Mouse (Mus musculus) splenic B cell, adult 2 months (primary cell): ENCODE measurements around the gene Cbr1.

ENCODE experiments used
- DNase-seq: peaks from one replicate; pipeline ENCODE4 v3.0.0-alpha.2; 2011; ENCODE audit warnings: low read depth, low spot score
- H3K27me3 ChIP-seq: 2 replicates; pipeline ENCODE4 v1.6.1; 2012; ENCODE audit warnings: mild to moderate bottlenecking, low read length, moderate library complexity, mixed read lengths; ENCODE audit not compliant: control insufficient read depth, poor library complexity, insufficient read depth, severe bottlenecking
- H3K36me3 ChIP-seq: 2 replicates; pipeline ENCODE4 v1.6.1; 2012; ENCODE audit warnings: mild to moderate bottlenecking, low read length, moderate library complexity, mixed read lengths; ENCODE audit not compliant: control insufficient read depth, poor library complexity, insufficient read depth, severe bottlenecking

Cbr1 gene

DNA sequence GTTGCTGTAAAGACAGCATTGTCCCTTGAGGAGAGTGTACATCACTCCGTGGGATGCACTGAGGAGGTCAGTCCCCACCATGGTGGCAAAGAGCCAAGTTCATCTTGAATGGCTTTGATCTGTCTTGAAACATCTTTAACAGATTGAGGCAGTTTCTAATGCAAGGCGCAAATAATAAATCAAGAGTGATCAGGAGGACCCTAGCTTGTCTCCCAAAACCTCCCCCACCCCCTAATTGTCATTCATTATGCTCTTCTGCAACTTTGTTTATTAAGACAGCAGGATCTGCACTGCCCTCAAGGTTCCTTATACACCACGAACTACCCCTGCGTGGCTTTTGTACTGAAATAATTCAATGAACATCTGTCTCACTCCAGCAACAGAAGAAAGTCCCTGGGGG, at the start of gene Cbr1:
Gene Cbr1 (plus strand): TSS at position 301 of the 400 bp plus-strand sequence.
- H3K36me3 ChIP-seq: no peaks in the 10 kb centered on the region
- H3K27me3 ChIP-seq: no peaks in the 10 kb centered on the region
- no peak for DNase-seq

- no peaks in the 10 kb centered on the region for H3K27me3 ChIP-seq
- DNase-seq: no peak
- no peaks in the 10 kb centered on the region for H3K36me3 ChIP-seq
Observed at GRCm38 (mm10) chr16:93557646-93558045, 48.0 kb upstream of the Cbr1 start.

DNA sequence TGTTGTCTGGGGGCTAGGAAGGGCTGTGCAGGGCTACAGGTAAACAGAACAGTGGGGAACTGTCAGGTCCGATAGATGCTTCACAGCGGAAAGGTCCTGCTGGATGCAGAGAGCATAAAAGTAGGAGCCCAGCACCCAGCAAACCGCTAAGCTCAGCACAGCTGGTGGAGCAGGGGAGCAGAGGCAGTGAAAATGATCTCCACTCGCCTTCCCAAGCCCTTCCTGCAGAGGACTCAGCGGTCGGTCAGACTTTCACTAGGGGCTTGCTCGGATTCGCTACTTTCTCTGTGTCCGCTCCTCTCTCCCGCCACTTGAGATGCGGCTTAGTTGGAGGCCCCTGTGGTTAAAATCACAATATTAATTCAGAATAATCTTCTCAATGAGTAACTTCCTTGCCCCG, 47.2 kb upstream of the Cbr1 start:
- no peak for DNase-seq
- Histone ChIP-seq H3K36me3 (no peaks in the 10 kb centered on the region), H3K27me3 (no peaks in the 10 kb centered on the region)

DNA sequence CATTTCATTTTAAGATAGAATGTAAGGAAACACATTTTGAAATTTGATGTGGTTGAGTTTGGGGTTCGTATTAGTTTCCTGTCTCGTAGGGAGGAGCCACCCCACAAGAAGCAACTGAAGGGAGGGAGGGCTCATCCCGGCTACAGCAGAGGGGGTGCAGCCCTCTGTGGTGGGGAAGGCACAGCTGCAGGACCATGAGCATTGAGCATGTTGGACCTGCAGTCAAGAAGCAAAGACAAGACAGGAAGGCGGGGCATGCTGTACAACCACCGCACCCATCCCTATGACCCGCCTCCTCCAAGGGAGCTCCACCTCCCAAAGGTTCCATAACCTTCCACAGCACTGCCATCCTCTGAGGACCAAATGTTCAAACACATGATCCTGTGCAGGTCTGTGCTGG, 33.3 kb upstream of the Cbr1 start:
- no peaks in the 10 kb centered on the region for H3K36me3 ChIP-seq
- H3K27me3 ChIP-seq: no peaks in the 10 kb centered on the region
- DNase-seq: no peak

GRCm38 (mm10) chr16:93573434-93573833, 32.2 kb upstream of the Cbr1 start:
- no peaks in the 10 kb centered on the region for H3K36me3 ChIP-seq
- H3K27me3 ChIP-seq: no peaks in the 10 kb centered on the region
- no peak for DNase-seq

DNA sequence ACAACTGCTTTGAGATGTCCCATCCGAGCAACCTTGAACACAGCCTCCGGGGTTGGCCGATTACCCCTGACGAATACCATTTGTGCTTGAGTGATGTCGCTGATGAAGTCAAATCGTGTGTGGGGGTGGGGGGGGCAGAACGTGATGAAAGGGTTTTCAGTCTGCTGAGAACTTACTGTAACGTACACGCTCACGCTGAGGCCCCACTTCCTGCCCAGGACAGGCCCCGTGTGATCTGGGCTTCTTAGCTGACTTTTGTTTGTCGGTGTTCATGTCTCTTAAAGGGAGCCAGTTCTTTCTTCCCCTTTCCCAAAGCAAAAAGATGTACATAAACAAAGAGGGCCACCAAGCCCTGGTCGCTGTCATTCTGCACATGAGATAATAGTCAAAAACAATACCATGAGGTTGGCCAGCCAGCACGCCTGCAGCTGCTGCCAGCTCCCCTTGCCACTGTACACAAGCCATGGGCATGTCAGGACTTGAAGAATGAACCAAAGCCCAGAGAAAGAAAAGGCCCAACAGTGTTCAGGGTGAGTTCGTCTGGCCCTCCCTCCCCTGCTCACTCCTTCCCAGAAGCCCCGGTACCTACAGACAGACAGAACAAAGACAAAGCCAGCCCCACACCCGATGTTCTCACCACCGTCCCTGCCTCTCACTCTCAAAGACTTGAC, 31.0 kb upstream of the Cbr1 start:
- DNase-seq: peak; percentile 25
- Histone ChIP-seq H3K27me3 (no peaks in the 10 kb centered on the region), H3K36me3 (no peaks in the 10 kb centered on the region)

DNA sequence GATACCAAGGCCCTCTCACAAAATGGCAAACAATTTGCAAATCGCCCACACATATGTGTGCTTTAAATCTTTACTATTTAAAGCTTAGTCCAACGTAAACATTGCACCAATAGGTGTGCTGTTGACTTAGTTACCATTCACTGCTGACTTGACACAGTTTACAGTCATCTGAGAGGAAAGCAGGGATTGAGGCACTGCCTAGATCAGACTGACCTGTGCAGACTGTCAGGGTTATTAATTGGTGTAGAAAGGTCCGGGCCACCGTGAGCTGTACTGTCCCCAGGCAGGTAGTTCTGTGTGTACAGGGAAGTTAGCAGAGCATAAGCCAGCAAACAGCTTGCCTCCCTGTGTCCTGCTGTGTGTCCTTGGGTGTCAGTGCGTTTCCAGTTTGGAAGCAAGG, 30.1 kb upstream of the Cbr1 start:
- Histone ChIP-seq H3K27me3 (no peaks in the 10 kb centered on the region), H3K36me3 (no peaks in the 10 kb centered on the region)
- no peak for DNase-seq

DNA sequence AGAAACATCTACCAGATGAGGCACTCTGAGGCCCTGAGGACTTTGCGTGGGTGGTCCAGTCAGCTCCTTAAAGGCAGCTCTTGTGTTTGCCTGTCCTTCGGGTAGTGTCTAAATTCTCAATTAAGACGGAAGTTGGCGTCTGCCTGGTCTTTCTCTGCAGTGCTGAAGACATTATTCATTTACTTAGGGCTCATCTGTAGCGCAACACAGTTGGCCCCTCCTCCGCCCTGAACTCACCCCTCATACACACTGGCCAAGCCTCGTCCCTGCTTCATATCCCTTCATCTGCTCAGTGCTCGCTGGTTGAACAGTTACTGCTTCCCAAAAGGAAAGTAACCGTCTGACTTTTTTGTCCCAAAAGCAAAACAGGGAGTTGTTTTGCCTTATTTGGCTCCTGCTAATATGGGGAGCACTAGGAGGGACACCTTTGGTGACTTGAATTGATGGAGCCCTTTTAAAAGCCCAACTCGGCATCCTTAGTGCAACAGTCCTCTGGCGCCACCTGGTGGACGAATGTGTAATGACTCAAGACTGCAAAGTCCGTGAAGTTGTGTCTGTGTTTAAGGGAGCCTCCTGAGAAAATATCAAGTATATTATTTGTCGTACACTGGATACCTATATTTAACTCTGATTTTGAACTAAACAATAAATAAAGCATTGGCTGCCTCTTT, 29.1 kb upstream of the Cbr1 start:
- peak; percentile 80 for DNase-seq
- H3K27me3 ChIP-seq: no peaks in the 10 kb centered on the region
- no peaks in the 10 kb centered on the region for H3K36me3 ChIP-seq

- H3K36me3 ChIP-seq: no peaks in the 10 kb centered on the region
- no peaks in the 10 kb centered on the region for H3K27me3 ChIP-seq
- DNase-seq: no peak
Observed at GRCm38 (mm10) chr16:93578346-93579005, 27.2 kb upstream of the Cbr1 start.

DNA sequence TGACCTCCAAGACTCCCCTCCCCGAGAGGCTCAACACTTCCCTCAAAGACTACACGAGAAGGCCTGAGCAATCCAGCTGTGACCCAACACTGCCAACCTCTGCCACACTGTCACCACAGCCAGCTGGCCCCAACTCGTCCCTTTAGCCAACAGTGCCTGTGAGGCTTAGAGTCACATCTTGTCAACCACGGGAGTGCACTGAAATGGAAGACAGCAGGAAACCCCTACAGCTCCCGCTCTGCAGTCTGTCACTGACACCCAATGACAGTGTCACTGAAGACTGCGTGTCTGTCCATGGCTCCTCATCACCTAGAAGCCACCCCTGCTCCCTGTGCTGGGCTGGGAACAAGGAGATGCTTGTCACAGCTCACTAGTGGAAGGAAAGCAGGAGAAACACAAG, 24.5 kb upstream of the Cbr1 start:
- Histone ChIP-seq H3K36me3 (no peaks in the 10 kb centered on the region), H3K27me3 (no peaks in the 10 kb centered on the region)
- no peak for DNase-seq

DNA sequence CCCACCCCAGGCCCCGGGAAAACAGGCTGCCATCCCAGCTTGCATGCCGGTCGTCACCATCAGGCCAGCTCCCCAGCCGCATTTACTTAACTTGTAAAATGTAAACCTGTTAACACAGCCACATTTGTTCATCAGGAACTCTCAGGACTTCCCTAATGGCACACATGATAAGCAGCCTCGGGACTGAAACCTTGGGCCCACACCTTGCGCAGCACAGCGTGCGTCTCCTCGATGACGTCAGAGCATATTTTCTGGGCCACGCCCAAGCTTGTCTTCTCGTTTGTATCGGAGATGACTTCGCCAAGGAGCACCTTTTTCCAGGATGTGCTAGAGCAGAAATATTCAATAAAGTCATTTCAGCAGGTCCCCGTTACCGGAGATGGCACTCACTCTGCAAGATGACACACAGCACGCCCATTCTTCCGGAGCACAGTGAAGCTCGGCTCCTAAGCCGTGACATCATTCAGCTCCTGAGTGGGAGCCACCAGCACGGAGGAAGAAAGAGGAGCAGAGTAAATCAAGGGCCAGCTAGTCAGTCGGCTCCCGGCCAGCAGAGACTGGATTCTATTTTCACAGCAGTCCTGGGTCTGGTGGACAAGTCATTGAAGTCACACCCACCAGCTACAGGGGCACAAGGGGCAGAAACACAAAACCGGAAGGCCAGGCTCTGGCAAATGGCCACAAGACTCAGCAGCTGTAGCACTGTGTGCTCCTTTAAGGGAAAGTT, 20.5 kb upstream of the Cbr1 start:
- H3K27me3 ChIP-seq: no peaks in the 10 kb centered on the region
- H3K36me3 ChIP-seq: peaks cover 4% of the 10 kb centered on the region
- no peak for DNase-seq

DNA sequence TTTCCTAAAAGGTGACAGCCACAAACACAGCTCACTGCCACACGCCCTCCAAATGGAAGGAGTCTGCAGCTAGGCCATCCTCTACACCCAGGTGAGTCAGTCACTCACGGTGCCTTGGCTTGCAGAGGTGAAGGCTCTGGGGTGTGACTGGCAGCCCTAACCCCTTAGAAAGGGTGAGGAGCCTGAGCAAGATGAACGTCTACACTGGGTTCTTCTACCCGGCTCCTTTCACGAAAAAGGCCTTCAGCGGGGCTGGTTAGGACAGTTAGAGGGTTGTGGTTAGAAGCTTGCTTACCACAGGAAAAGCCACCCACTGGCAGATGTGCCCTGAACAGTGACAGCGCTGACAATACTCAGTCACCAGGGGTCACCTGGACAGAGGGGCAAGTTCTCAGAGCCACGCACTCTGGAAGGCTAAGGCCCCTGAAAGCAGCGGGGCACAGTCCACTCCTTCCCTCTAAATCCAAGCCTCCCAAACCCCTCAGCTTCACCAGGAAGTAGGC, 19.9 kb upstream of the Cbr1 start:
- peak; percentile 48 for DNase-seq
- no peaks in the 10 kb centered on the region for H3K27me3 ChIP-seq

GRCm38 (mm10) chr16:93586382-93586781, 19.3 kb upstream of the Cbr1 start:
- peak; percentile 50 for DNase-seq
- H3K36me3 ChIP-seq: peaks cover 4% of the 10 kb centered on the region
- H3K27me3 ChIP-seq: no peaks in the 10 kb centered on the region

More for the DNA sequence above, 19.9 kb upstream of the Cbr1 start:
- peaks cover 4% of the 10 kb centered on the region for H3K36me3 ChIP-seq

DNA sequence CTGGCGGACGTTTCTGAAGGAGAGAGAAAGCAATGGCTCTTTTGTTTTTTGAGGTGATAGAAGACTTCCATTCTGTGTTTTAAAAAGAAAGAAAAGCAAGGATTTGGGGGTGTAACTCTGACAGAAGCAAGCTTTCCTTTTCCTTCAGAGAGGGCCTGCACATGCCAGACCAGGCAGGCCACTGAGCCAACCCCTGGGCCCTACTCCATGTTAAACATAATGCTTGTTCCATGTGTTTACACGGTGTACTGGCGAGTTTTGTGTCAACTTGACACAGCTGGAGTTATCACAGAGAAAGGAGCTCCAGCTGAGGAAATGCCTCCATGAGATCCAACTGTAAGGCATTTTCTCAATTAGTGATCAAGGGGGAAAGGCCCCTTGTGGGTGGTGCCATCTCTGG, 17.4 kb upstream of the Cbr1 start:
- peaks cover 4% of the 10 kb centered on the region for H3K36me3 ChIP-seq
- no peak for DNase-seq

DNA sequence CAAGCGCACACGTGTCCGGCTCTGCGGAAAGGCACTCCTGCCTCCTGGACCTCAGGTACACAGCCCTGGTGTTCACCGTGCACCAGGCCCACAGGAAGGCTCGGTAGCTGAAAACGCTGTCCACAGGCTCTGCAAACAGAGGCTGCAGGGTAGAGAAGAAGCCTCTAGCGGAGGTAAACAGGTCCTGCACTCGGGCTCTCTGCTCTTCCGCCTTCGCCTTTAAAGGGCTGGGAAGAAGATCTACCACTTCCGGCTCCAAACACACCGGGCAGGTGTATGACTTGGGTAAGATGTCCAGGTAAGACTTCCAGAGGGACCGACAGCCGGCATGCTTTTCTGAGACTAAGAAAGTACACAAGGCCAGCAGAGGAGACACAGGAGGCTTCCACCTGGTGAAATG, 14.7 kb upstream of the Cbr1 start:
- Histone ChIP-seq H3K36me3 (peaks cover 5% of the 10 kb centered on the region), H3K27me3 (no peaks in the 10 kb centered on the region)
- DNase-seq: no peak

More for the DNA sequence above, 17.4 kb upstream of the Cbr1 start:
- no peaks in the 10 kb centered on the region for H3K27me3 ChIP-seq
